Mouse (Mus musculus) CH12.LX (cell line): Measurements from ENCODE around the gene Olfr420. TPM values are rescaled to one million over a fixed set of nuclear protein-coding genes. Genes with fewer than 3 reads are reported as not detected.

ENCODE experiments used
- DNase-seq: peaks from one replicate; pipeline ENCODE4 v3.0.0-alpha.2; 2013; ENCODE audit errors: extremely low read depth
- H3K27ac ChIP-seq: 2 replicates; pipeline ENCODE4 v1.5.1; 2012; ENCODE audit warnings: low read depth, mild to moderate bottlenecking, control low read depth, moderate library complexity; ENCODE audit not compliant: insufficient read depth
- H3K27me3 ChIP-seq: replicated peaks from 2 replicates; pipeline ENCODE3; 2012; ENCODE audit warnings: inconsistent platforms
- H3K36me3 ChIP-seq, 2 experiments: replicated peaks in 1 of 2; 2 replicates each; pipeline versions ENCODE3 to v1.6.1; 2012; ENCODE audit warnings: inconsistent platforms in 1 of 2, low read length in 1 of 2, mild to moderate bottlenecking in 1 of 2, mixed read lengths in 1 of 2, moderate library complexity in 1 of 2; ENCODE audit not compliant: control insufficient read depth in 1 of 2, insufficient read depth in 1 of 2
- H3K4me1 ChIP-seq, 2 experiments: 2 replicates each; pipeline ENCODE4 v1.6.1; 2012; ENCODE audit warnings: inconsistent platforms in 1 of 2, moderate library complexity in 1 of 2; ENCODE audit not compliant: insufficient read depth in 2 of 2, control insufficient read depth in 1 of 2
- H3K4me2 ChIP-seq: 2 replicates; pipeline ENCODE4 v1.6.1; 2012; ENCODE audit warnings: low read depth, mild to moderate bottlenecking, control low read depth; ENCODE audit not compliant: poor library complexity, insufficient read depth, severe bottlenecking
- H3K4me3 ChIP-seq, 3 experiments: fragments of 150-350 bp in 1 of 3; sonication (generic) in 1 of 3; replicated peaks in 1 of 3; 2 replicates each; pipeline versions ENCODE3 to v1.5.1; 2011 to 2012; ENCODE audit warnings: low read depth in 2 of 3, low read length in 2 of 3, mild to moderate bottlenecking in 2 of 3, moderate library complexity in 2 of 3, control low read depth in 1 of 3, improper control_type of control experiment in 1 of 3, inconsistent platforms in 1 of 3, mixed read lengths in 1 of 3; ENCODE audit not compliant: poor library complexity in 1 of 3
- H3K79me2 ChIP-seq: replicated peaks from 2 replicates; pipeline ENCODE4 v1.6.1; 2012; ENCODE audit warnings: mild to moderate bottlenecking, moderate library complexity; ENCODE audit not compliant: control insufficient read depth, poor library complexity, insufficient read depth, severe bottlenecking; ENCODE audit errors: extremely low read depth
- H3K9ac ChIP-seq: 2 replicates; pipeline ENCODE4 v1.6.1; 2012; ENCODE audit warnings: low read depth, mild to moderate bottlenecking, control low read depth, moderate library complexity; ENCODE audit not compliant: insufficient read depth
- H3K9me3 ChIP-seq: replicated peaks from 2 replicates; pipeline ENCODE3; 2012; ENCODE audit warnings: low read length, inconsistent platforms, mixed read lengths
- BHLHE40 ChIP-seq: IDR thresholded peaks from 2 replicates; pipeline ENCODE4 v1.6.1; 2011; ENCODE audit warnings: mild to moderate bottlenecking, low read depth, low read length, improper control_type of control experiment
- CHD2 ChIP-seq: IDR thresholded peaks from 2 replicates; pipeline ENCODE4 v1.6.1; 2011; ENCODE audit warnings: low read length, improper control_type of control experiment
- ELF1 ChIP-seq: IDR thresholded peaks from 2 replicates; pipeline ENCODE4 v1.6.1; 2014; ENCODE audit warnings: low read depth, mild to moderate bottlenecking, inconsistent platforms, low read length, improper control_type of control experiment
- GABPA ChIP-seq: IDR thresholded peaks from 2 replicates; pipeline ENCODE4 v1.6.1; 2012; ENCODE audit warnings: low read depth, low read length, improper control_type of control experiment, inconsistent platforms; ENCODE audit not compliant: insufficient replicate concordance
- HCFC1 ChIP-seq: IDR thresholded peaks from 2 replicates; pipeline ENCODE4 v1.6.1; 2012; ENCODE audit warnings: low read depth, mild to moderate bottlenecking, inconsistent platforms, low read length, improper control_type of control experiment
- IRF4 ChIP-seq: IDR thresholded peaks from 2 replicates; pipeline ENCODE4 v1.6.1; 2014; ENCODE audit warnings: low read depth, mild to moderate bottlenecking, inconsistent platforms, low read length, improper control_type of control experiment
- MAFK ChIP-seq: IDR thresholded peaks from 2 replicates; pipeline ENCODE4 v1.6.1; 2011; ENCODE audit warnings: low read length, improper control_type of control experiment; ENCODE audit not compliant: insufficient replicate concordance
- MAX ChIP-seq: IDR thresholded peaks from 2 replicates; pipeline ENCODE4 v1.6.1; 2011; ENCODE audit warnings: low read length, improper control_type of control experiment
- NELFE ChIP-seq: IDR thresholded peaks from 2 replicates; pipeline ENCODE4 v1.6.1; 2011; ENCODE audit warnings: low read depth, low read length, improper control_type of control experiment
- NRF1 ChIP-seq: IDR thresholded peaks from 2 replicates; pipeline ENCODE4 v1.6.1; 2014; ENCODE audit warnings: low read depth, mild to moderate bottlenecking, inconsistent platforms, low read length, improper control_type of control experiment, moderate library complexity
- PAX5 ChIP-seq: IDR thresholded peaks from 2 replicates; pipeline ENCODE4 v1.6.1; 2012; ENCODE audit warnings: low read length, inconsistent platforms, mixed read lengths
- POLR2A ChIP-seq: IDR thresholded peaks from 2 replicates; pipeline ENCODE4 v1.6.1; 2011; ENCODE audit warnings: low read depth, mild to moderate bottlenecking, improper control_type of control experiment, low read length
- ZMIZ1 ChIP-seq: IDR thresholded peaks from 2 replicates; pipeline ENCODE4 v1.6.1; 2012; ENCODE audit warnings: low read depth, mild to moderate bottlenecking, inconsistent platforms, low read length, improper control_type of control experiment
- dilution Hi-C: fragments of 300-500 bp; cut with MboI; formaldehyde crosslinking; loops from 2 replicates; pipeline ENCODE4 v1.14.3; 2020; ENCODE audit warnings: low sequenced_read_pairs; ENCODE audit not compliant: extremely low pct_unique_long_range_greater_than_20kb, extremely low pct_ligation_motif_present
- in situ Hi-C: fragments of 300-500 bp; cut with MboI; formaldehyde crosslinking; loops from 3 replicates; pipeline ENCODE4 v1.14.3; 2019; ENCODE audit warnings: low sequenced_read_pairs, low pct_ligation_motif_present, low pct_unique_long_range_greater_than_20kb, mixed read lengths
- polyA plus RNA-seq: library from polyadenylated mRNA; unstranded; fragments of >175 nt; gene quantifications from 2 replicates; pipeline ENCODE4 v1.2.1, GENCODE M21; 2012; ENCODE audit warnings: low read depth; ENCODE audit not compliant: insufficient read length
- total RNA-seq, 2 experiments: library from RNA; depleted of rRNA; stranded (reverse); fragments of 300-350 nt in 1 of 2; fragments of >200 nt in 1 of 2; gene quantifications; 2 replicates each; pipeline ENCODE4 v1.2.3; 2012 to 2014

The Olfr420 gene
- total and polyA plus RNA-seq, 3 experiments = 0.73 TPM; not detected in 2

- H3K4me1 ChIP-seq = peaks cover 0 to 61% of the 10 kb centered on the region in 2 experiments; a peak in 2 of 4 replicates
- in situ Hi-C loops (no loop called here), dilution Hi-C loops (no loop called here)
- H3K36me3 ChIP-seq = peaks cover 0 to 5% of the 10 kb centered on the region in 2 experiments
- no peak within 1 kb of the TSS; the same call in 1 of the 2 replicates for H3K4me2 ChIP-seq
- peak within 1 kb of the TSS in 1 of 3 experiments; percentile 51 for H3K4me3 ChIP-seq
- no peaks in the 10 kb centered on the region for H3K27me3 ChIP-seq
- no peaks in the 10 kb centered on the region for H3K79me2 ChIP-seq
- H3K27ac ChIP-seq = no peak within 1 kb of the TSS
- no peaks in the 10 kb centered on the region for H3K9me3 ChIP-seq
- TF ChIP-seq MAFK (peak; percentile 69), IRF4 (no peak)
- DNase-seq = peak; percentile 40
- H3K9ac ChIP-seq = no peak within 1 kb of the TSS
Observed at GRCm38 (mm10) chr1:174172605-174173004, 17.2 kb downstream of the Olfr420 start, which contains the start of gene Spta1. Gene Spta1 (plus strand): TSS chr1:174172776.

GRCm38 (mm10) chr1:174204699-174205098 lies 49.3 kb downstream of the Olfr420 start:
- Histone ChIP-seq H3K36me3 (peaks cover 0 to 41% of the 10 kb centered on the region in 2 experiments), H3K79me2 (no peaks in the 10 kb centered on the region), H3K4me3 (no peak overlapping the region), H3K9me3 (no peaks in the 10 kb centered on the region), H3K27me3 (no peaks in the 10 kb centered on the region), H3K9ac (no peak overlapping the region), H3K4me2 (no peak overlapping the region), H3K27ac (no peak overlapping the region), H3K4me1 (peaks cover 0 to 14% of the 10 kb centered on the region in 2 experiments; a peak in 2 of 4 replicates)
- in situ Hi-C loops = no loop called here
- no peak for TF ChIP-seq ZMIZ1
- TF ChIP-seq POLR2A = no peak
- no peak for TF ChIP-seq ELF1
- no peak for TF ChIP-seq HCFC1
- TF ChIP-seq MAX = no peak
- no peak for TF ChIP-seq BHLHE40
- TF ChIP-seq NELFE = no peak
- no peak for TF ChIP-seq MAFK
- TF ChIP-seq PAX5 = no peak
- TF ChIP-seq CHD2 = no peak
- TF ChIP-seq GABPA = no peak
- no peak for TF ChIP-seq NRF1
- dilution Hi-C loops = no loop called here
- no peak for DNase-seq

Other genes starting within 250 kb of the Olfr420 start
- gene Ifi211, start 242.6 kb upstream of the Olfr420 start, total RNA-seq (2012; rRNA removed) = 57.8 and 89.1 TPM in 2 replicates
- 114 and 130 TPM in 2 replicates for gene Ifi211, start 242.6 kb upstream of the Olfr420 start, total RNA-seq (2014; rRNA removed)
- gene Ifi211, start 242.6 kb upstream of the Olfr420 start, polyA plus RNA-seq = 66.6 and 67.9 TPM in 2 replicates
- 56.8 and 57.9 TPM in 2 replicates for gene Mndal, start 213.1 kb upstream of the Olfr420 start, total RNA-seq (2012; rRNA removed)
- 107 and 153 TPM in 2 replicates for gene Mndal, start 213.1 kb upstream of the Olfr420 start, total RNA-seq (2014; rRNA removed)
- 175 and 183 TPM in 2 replicates for gene Mndal, start 213.1 kb upstream of the Olfr420 start, polyA plus RNA-seq
- 13.3 and 14.2 TPM in 2 replicates for gene Ifi203, start 213.0 kb upstream of the Olfr420 start, total RNA-seq (2012; rRNA removed)
- 27.5 and 35.8 TPM in 2 replicates for gene Ifi203, start 213.0 kb upstream of the Olfr420 start, total RNA-seq (2014; rRNA removed)
- gene Ifi203, start 213.0 kb upstream of the Olfr420 start, polyA plus RNA-seq = 33.0 and 36.5 TPM in 2 replicates
- gene Ifi202b, start 172.9 kb upstream of the Olfr420 start, total RNA-seq (2012; rRNA removed) = not detected in 2 replicates
- gene Ifi202b, start 172.9 kb upstream of the Olfr420 start, total RNA-seq (2014; rRNA removed) = not detected in 2 replicates
- gene Ifi202b, start 172.9 kb upstream of the Olfr420 start, polyA plus RNA-seq = not detected in 2 replicates
- gene Ifi205, start 123.8 kb upstream of the Olfr420 start, total RNA-seq (2012; rRNA removed) = 0.13 and 0.17 TPM in 2 replicates
- gene Ifi205, start 123.8 kb upstream of the Olfr420 start, total RNA-seq (2014; rRNA removed) = 0.35 and 0.45 TPM in 2 replicates
- gene Ifi205, start 123.8 kb upstream of the Olfr420 start, polyA plus RNA-seq = 0.17 and 0.45 TPM in 2 replicates
- gene Olfr433, start 114.9 kb upstream of the Olfr420 start, total RNA-seq (2012; rRNA removed) = 0.34 and 0.51 TPM in 2 replicates
- 0.43 and 0.47 TPM in 2 replicates for gene Olfr433, start 114.9 kb upstream of the Olfr420 start, total RNA-seq (2014; rRNA removed)
- 0.37 and 0.54 TPM in 2 replicates for gene Olfr433, start 114.9 kb upstream of the Olfr420 start, polyA plus RNA-seq
- not detected in 2 replicates for gene Olfr432, start 106.4 kb upstream of the Olfr420 start, total RNA-seq (2012; rRNA removed)
- gene Olfr432, start 106.4 kb upstream of the Olfr420 start, total RNA-seq (2014; rRNA removed) = 0.04 and 0.05 TPM in 2 replicates
- 0.07 and 0.13 TPM in 2 replicates for gene Olfr432, start 106.4 kb upstream of the Olfr420 start, polyA plus RNA-seq
- not detected in 2 replicates for gene Olfr430, start 89.0 kb upstream of the Olfr420 start, total RNA-seq (2012; rRNA removed)
- gene Olfr430, start 89.0 kb upstream of the Olfr420 start, total RNA-seq (2014; rRNA removed) = not detected in 2 replicates
- not detected in 2 replicates for gene Olfr430, start 89.0 kb upstream of the Olfr420 start, polyA plus RNA-seq
- not detected in 2 replicates for gene Olfr429, start 71.3 kb upstream of the Olfr420 start, total RNA-seq (2012; rRNA removed)
- gene Olfr429, start 71.3 kb upstream of the Olfr420 start, total RNA-seq (2014; rRNA removed) = not detected in 2 replicates
- gene Olfr429, start 71.3 kb upstream of the Olfr420 start, polyA plus RNA-seq = not detected in 2 replicates
- gene Olfr427, start 58.7 kb upstream of the Olfr420 start, total RNA-seq (2012; rRNA removed) = not detected in 2 replicates
- gene Olfr427, start 58.7 kb upstream of the Olfr420 start, total RNA-seq (2014; rRNA removed) = not detected in 2 replicates
- gene Olfr427, start 58.7 kb upstream of the Olfr420 start, polyA plus RNA-seq = not detected in 2 replicates
- not detected in 2 replicates for gene Olfr231, start 34.5 kb upstream of the Olfr420 start, total RNA-seq (2012; rRNA removed)
- not detected in 2 replicates for gene Olfr231, start 34.5 kb upstream of the Olfr420 start, total RNA-seq (2014; rRNA removed)
- not detected in 2 replicates for gene Olfr231, start 34.5 kb upstream of the Olfr420 start, polyA plus RNA-seq
- not detected in 2 replicates for gene Olfr424, start 24.1 kb upstream of the Olfr420 start, total RNA-seq (2012; rRNA removed)
- gene Olfr424, start 24.1 kb upstream of the Olfr420 start, total RNA-seq (2014; rRNA removed) = not detected in 2 replicates
- not detected in 2 replicates for gene Olfr424, start 24.1 kb upstream of the Olfr420 start, polyA plus RNA-seq
- 0.81 and 0.84 TPM in 2 replicates for gene Spta1, start 17.1 kb downstream of the Olfr420 start, total RNA-seq (2012; rRNA removed)
- gene Spta1, start 17.1 kb downstream of the Olfr420 start, total RNA-seq (2014; rRNA removed) = 1.2 and 1.6 TPM in 2 replicates
- gene Spta1, start 17.1 kb downstream of the Olfr420 start, polyA plus RNA-seq = 16.0 TPM in 2 replicates
- not detected in 2 replicates for gene Olfr419, start 96.4 kb downstream of the Olfr420 start, total RNA-seq (2012; rRNA removed)
- gene Olfr419, start 96.4 kb downstream of the Olfr420 start, total RNA-seq (2014; rRNA removed) = not detected in 2 replicates
- gene Olfr419, start 96.4 kb downstream of the Olfr420 start, polyA plus RNA-seq = not detected in 2 replicates
- gene Mptx1, start 174.9 kb downstream of the Olfr420 start, total RNA-seq (2012; rRNA removed) = not detected in 2 replicates
- gene Mptx1, start 174.9 kb downstream of the Olfr420 start, total RNA-seq (2014; rRNA removed) = not detected in 2 replicates
- not detected in 2 replicates for gene Mptx1, start 174.9 kb downstream of the Olfr420 start, polyA plus RNA-seq
- gene Olfr417, start 209.5 kb downstream of the Olfr420 start, total RNA-seq (2012; rRNA removed) = not detected in 2 replicates
- gene Olfr417, start 209.5 kb downstream of the Olfr420 start, total RNA-seq (2014; rRNA removed) = not detected in 2 replicates
- gene Olfr417, start 209.5 kb downstream of the Olfr420 start, polyA plus RNA-seq = not detected in 2 replicates
- not detected in 2 replicates for gene Olfr248, start 235.4 kb downstream of the Olfr420 start, total RNA-seq (2012; rRNA removed)
- not detected in 2 replicates for gene Olfr248, start 235.4 kb downstream of the Olfr420 start, total RNA-seq (2014; rRNA removed)
- gene Olfr248, start 235.4 kb downstream of the Olfr420 start, polyA plus RNA-seq = not detected in 2 replicates